Mouse (Mus musculus) kidney, adult 8-10 months (tissue): ENCODE results near the gene Dmrtc1a.
"Not testable (repeated sequence)": the region's sequence is repeated elsewhere in the genome, so short reads cannot be mapped to it uniquely, and the experiment has no call there.

Source experiments
- DNase-seq, 2 experiments: peaks; one replicate each; pipeline ENCODE4 v3.0.0; 2022

Gene Dmrtc1a

DNA sequence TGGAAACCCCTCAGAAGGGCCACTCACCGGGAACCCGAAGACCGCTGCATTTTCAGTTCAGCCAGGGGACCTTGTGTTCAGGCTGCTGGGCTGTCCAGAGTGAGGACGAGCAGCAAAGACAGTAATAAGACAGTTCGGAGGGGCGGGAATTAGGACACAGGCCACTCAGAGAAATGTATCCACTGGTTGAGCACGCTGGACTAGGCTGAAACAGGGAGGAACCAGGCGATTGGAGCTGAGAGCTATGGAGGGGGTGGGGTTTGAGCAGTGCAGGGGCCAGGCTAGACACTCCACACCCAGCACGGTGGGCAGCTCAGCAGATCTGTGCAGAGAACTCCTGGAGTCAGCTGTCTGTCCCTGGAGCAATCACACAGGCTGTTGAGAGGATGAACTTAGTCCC is at the start of gene Dmrtc1a, which contains the start of gene 1700011M02Rik:
Gene Dmrtc1a (minus strand): TSS at position 101 of the 400 bp plus-strand sequence.
Gene 1700011M02Rik (plus strand): TSS at position 319 of the 400 bp plus-strand sequence.
- DNase-seq, result not testable (repeated sequence)

DNA sequence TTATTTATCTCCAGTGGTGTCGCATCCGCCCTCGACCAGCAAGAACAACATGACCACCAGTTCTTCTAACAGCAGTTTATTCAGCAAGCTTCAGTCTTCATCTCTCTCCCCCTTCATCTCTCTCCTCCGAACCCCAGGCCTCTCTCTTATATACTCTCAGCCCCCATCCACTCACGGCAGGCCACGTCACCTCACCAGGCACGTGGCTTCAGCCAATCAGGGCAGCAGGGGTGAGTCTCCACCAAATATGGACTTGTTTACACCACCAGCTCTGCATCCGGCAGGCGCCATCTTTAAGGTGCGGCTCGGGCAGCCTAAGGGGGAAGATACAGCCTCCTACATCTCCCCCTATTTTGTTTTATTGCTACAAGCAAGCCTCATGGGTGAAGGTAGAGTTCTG is 41.6 kb upstream of the Dmrtc1a start:
- not testable (repeated sequence) for DNase-seq

DNA sequence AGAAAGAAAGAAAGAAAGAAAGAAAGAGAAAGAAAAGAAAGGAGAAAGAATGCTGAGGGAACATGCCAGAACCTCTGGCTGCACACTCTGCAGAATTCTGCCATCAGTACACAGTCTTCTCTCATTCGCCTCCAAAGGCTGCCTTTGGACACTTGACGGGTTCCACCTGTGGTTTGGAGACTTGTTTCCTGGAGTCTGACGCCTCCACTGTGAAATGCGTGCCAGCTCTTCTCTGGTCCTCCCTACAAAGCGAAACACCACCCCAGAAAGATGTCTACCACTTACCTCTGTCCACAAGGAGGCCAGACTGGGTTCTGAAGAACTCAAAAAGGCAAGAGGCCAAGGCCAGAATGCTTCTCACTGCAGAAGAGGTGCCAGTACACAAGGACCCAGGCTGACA is 28.3 kb upstream of the Dmrtc1a start:
- DNase-seq, result no peak

DNA sequence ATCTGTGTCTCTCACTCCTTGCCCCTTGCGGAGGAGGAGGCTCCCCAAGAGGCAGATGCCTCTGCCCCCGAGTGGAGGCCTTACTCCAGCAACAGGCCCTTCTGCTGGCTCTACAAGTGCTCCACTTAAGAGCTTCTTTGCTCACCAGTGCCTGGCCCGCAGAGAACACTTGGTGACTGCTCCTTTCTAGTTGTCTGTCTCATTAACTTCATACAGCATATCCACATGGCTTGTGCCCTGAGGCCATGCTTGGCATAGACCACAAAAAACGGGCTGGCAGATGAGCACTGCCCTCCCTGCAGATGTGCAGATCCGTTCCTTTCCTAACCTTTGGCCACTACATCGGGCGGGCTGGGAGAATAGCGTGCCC is 25.9 kb upstream of the Dmrtc1a start:
- DNase-seq, result no peak

DNA sequence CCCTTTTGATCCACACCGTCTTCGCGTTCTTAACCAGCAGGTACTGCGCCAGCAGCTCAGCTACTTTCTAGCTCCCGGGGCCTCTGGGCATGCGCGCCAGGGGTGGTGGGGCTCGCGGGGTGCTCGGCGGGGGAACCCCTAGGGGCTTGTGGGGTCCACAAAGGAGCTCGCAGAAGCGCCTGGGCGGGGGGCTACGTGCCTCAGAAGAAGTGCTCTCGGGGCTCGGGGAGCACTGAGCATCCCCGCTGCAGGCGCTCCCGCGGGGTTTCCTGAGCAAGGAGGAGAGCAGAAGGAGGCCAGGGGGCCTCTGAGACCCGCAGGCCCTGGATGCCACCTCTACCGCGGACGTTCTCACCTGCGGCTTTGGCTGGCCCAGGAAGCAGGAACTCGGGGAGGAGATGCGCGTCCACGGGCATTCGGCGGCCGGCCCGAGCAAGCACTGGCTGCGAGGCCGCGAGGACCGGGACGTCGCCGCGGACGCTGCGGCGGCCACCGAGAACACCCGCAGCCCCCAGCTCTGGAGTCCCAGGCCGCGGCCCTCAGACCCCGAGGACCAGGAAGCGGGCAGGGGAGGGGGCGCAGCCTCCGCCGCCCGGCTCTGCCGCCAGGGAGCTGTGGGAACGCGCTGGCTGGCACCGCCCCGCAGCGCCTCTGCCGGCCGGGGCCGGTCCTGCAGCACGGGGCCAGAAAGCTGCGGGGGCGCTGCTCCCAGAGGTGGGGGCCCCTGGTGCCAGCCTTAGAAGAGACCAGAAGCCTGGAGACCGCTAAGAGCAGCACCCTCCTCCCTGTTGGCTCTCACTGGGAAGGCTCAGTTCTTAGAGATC is 25.3 kb upstream of the Dmrtc1a start:
- DNase-seq, result peak in 1 of 2 experiments; percentile 17

DNA sequence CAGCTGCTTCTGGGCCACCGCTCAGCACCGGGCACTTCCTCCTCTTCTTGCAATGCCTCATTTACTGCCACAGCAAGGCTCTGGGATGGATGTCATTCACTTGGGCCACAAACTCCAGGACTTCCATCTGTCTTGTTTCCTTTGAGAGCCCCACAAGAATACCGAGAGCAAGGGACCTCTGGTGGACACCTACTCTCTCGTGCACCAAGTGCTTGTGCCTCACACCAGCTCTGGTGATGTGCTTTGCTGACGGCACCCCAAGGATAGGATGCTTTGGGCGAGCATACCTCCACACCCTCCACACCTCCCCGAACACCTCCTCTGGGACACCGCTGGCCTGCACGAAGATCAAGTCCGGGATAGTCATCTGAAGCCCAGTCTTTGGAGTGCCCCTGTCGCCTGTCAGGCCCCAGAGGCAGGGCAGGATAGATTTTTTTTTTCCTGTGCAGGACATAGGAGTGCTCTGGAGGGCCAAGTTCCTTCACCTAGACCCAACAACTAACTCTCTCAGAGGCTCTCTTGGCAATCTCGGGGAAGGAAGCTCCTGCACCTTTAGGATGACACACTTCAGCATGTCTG is 24.6 kb upstream of the Dmrtc1a start:
- DNase-seq, result no peak

DNA sequence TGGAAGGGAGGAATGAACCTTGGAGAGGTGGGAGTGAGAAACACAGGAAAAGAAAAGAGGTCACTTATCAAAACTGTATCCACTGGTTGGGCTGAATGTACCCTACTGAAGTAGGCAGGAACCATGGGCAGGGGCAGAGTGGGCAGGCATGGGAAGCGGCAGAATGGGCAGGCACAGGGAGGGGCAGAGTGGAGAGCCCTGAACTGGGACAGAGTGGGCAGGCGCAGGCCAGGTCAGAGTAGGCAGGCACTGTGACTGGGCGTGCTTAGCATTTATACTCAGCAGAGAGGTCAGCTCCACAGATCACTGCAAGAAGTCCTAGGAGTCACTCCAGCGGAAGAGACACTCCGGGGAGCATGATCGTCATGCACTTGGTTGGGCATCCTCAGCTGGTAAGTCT is 19.6 kb upstream of the Dmrtc1a start, which contains the start of gene 1700018G05Rik:
Gene 1700018G05Rik (plus strand): TSS at position 301 of the 400 bp plus-strand sequence.
- not testable (repeated sequence) for DNase-seq

DNA sequence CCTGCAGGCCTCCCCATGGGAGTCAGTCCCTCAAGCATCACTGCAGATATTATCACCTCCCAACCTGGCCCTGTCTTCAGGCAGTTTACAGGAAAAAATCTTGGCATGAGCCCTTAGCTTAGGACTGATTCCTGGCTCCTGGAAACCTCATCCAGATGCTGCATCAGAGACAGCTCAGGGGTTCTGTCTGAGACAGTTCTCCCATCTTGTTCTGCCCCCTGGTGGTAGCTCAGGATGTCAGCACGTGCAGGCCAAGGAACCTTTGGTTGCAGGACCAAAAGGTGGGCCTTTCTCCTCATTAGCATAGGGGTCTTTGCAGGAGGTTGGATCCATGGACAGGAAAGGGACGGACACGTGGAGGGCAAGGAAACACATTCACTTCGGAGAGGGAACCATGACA is 18.2 kb upstream of the Dmrtc1a start:
- peak in 1 of 2 experiments; percentile 13 for DNase-seq

DNA sequence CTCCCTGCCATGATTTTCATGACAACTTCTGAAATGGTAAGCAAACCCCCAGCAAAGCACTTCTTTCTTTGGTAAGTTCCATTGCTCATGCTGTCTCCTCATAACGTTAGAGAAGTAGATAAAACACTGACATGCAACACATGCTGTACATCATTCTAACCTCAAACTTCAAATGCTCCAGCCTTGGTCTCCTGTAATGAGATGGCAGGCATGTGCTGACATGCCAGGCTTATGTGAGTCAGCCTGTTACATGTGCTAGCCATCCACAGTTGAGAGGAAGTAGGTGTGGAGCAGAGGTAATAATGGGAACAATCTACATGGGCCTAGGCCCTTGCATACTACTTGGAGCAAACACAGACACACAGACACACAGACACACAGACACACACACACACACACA is 6.3 kb upstream of the Dmrtc1a start:
- DNase-seq, result not testable (repeated sequence)

DNA sequence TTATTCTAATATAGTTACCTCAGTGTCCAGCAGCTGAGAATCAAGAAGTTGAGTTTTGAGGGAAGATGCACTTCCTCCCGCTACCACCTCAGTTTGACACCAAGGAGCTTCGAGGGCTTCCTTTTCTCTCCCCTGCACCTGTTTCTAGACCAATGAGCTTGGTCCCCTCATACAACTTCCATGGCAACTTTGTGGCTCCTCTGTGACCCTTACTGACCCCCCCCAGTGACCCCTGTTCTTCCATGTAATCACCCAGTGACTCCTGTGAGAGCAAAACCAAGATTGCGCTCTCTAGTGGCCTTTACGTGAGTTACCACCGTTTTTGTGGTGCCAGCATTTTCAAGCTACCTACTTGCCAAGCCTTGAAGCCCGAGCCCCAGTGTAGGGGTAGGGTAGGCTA is 40.6 kb downstream of the Dmrtc1a start, which contains the start of gene 1700031F05Rik:
Gene 1700031F05Rik (minus strand): TSS at position 101 of the 400 bp plus-strand sequence.
- DNase-seq, result no peak

DNA sequence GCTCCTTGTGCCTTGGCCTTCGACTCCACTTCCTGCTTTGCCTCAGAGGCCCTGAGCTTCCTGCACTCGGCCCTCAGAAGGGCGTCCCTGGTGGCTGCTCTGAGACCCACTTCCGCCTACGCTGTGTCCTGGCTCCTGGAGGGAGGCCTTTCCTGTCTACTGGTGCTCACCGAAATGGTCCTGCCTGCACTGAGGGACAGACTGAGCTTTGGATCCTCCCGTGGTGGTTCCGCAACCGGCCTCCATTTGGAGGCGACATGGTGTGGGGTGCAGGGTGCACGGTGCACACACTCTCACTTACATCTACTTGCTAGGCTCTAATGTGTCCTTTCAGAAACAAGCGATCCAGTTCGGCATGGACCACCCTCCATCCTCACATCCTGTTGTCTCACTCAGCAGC is 54.0 kb downstream of the Dmrtc1a start, which contains the start of gene Dmrtc1c2:
Gene Dmrtc1c2 (minus strand): TSS at position 101 of the 400 bp plus-strand sequence.
- not testable (repeated sequence) for DNase-seq
